Mouse (Mus musculus): Measurements from ENCODE around the gene Gpd1.

- TF ChIP-seq TBP (conservative IDR thresholded peaks at IDR 0.05; ENCODE audit: low read depth, low read length) (no peak), TCF12 (IDR thresholded peaks at IDR 0.05; ENCODE audit: low read depth, low read length) (no peak), MAFK (IDR thresholded peaks at IDR 0.05; ENCODE audit: insufficient replicate concordance, low read length) (peak; percentile 82), USF1 (IDR thresholded peaks at IDR 0.05; ENCODE audit: low read depth, low read length) (no peak), POLR2A (IDR thresholded peaks at IDR 0.05; ENCODE audit: low read depth, low read length) (no peak), ETS1 (conservative IDR thresholded peaks at IDR 0.05; ENCODE audit: low read depth, low read length) (no peak)
These were observed 13.9 kb downstream of the Gpd1 start for GRCm38 (mm10) chr15:99731167-99731566.
